Mouse (Mus musculus): Measurements from ENCODE around the gene Stk16.

Stk16 gene

GRCm38 (mm10) chr1:75243411-75243810, 32.8 kb downstream of the Stk16 start:
- no peak for DNase-seq

DNA sequence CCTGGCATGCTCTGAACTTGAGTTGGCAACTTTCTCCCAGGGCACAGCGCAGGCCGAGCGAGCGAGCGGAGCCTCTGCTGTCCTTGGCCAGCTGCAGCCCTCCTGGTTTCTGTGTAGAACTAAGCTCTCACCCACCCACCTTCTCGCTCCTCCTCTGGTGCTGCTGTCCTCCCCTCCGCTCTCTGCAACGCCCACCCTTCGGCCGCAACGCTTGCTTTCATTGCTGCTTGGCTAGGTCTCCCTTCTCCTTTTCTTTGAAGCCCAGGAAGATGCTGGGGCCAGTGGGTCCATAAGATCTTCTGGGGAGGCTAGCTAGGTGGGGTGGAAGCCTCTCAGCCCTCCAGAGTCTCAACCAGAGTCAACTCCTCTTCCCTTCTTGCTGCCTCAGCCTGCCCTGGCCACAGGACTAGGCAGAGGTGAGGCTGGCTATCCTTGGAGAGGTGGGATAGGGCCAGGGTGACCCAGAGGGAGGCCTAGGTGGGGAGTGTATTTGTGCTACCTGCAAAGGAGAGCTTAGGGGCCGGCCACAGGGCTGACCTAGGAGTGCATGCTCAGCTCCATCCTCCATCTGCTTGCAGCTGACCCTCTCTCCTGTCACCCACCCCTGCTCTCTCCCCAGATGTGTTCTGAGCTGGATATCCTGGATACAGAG, 33.7 kb downstream of the Stk16 start:
- DNase-seq: no peak

GRCm38 (mm10) chr1:75244836-75245235, 34.2 kb downstream of the Stk16 start:
- DNase-seq: peak; percentile 41

- DNase-seq: no peak
These were observed 36.7 kb downstream of the Stk16 start for GRCm38 (mm10) chr1:75247071-75247930.

- no peak for DNase-seq
These were observed 37.6 kb downstream of the Stk16 start for GRCm38 (mm10) chr1:75248041-75248772.

DNA sequence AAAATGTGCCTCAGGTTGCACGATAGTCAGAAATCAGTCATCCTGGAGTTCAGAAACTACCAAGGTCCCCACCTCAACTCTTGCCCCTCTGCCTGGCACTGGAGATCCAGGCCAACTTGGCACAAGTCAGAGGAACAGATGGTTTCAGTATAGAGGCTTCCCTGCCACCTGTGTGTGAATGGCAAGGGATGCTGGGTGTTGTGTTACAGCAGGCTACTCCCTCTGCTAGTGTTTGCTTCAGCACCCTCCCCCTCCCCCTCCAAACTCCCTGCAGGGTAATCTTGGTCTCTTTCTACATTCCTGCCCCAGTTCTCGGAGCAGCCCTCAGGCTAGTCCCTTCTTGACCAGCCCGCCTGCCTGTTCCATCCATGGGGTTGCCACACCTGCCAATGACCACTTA, 39.9 kb downstream of the Stk16 start:
- no peak for DNase-seq

DNA sequence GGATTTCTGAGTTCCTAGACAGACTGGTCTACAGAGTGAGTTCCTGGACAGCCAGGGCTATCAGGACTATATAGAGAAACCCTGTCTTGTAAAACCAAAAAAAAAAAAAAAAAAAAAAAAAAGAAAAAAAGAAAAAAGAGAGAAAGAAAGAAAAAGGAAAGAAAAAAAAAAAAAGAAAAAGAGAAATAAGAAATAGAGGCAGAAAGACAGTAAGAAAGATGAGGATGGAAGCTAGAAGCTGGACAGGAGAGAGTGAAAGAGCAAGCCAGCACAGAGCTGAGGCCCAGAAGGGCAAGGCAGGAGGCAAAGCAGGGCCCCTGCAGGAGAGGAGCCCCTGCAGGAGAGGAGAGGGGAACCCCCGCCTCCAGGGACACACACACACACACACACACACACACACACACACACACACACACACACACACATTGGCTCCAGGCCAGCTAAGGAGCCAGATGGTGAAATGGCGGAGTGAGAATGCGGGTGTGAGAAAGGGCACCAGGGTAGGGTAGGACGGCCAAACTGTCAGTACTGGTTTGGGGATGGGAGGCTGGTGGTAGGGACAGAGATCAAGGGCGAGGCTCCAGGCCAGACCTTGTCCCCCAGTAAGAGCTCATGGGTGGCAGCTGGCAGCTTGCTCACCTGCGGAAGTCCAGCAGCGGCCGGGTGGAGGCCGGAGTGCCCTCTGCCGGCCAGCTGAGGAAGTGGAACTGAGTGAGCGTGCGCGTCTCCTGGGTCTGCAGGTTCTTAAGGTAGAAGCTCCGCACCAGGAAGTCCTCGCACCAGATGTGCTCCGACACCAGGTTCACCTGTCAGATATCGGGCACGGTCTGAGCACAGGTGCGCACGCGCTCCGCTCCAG, 40.7 kb downstream of the Stk16 start:
- peak; percentile 87 for DNase-seq

DNA sequence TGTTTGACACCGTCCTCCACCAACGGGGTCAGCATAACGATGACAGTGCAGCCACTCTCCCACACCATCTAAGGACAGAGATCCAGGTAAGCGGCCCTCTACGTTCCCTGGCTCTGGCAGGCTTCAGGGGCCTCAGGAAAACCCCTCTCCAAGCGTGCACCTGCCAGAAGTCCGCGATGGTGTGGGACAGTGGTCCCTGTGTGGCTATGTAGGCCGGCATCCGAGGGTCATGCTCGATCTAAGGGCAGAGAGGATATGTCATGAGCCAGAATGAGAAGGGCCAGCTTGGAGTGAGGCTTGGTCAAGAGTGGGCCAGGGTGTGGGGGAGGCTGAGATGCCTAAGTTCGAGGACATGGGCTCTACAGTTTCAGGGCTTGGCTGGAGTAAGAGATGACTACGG, 41.7 kb downstream of the Stk16 start:
- no peak for DNase-seq

DNA sequence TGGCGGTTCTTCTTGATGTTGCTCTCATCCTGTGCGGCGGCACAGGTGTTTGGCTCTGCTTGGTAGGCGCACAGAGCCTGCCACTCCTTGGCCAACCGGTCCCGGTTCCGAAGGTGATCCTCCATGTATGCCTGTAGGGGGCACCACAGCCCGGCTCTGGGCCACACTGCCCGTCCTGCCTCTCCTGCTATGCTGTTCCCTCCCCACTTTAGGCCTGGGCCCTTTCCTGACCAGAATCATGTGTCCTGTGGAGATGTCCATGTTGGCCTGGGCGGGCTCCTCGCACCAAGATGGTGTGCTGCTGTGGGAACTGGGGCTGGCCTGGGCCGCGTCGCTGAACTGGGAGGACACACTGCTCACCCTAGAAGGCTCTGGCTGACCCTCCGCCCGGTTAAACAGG, 42.4 kb downstream of the Stk16 start:
- no peak for DNase-seq

- peak; percentile 85 for DNase-seq
These were observed 43.4 kb downstream of the Stk16 start for GRCm38 (mm10) chr1:75253849-75254624.

- no peak for DNase-seq
These were observed 44.0 kb downstream of the Stk16 start for GRCm38 (mm10) chr1:75254625-75255013.

- no peak for DNase-seq
These were observed 44.9 kb downstream of the Stk16 start for GRCm38 (mm10) chr1:75255516-75256046.

GRCm38 (mm10) chr1:75261278-75261677, 50.6 kb downstream of the Stk16 start:
- no peak for DNase-seq

DNA sequence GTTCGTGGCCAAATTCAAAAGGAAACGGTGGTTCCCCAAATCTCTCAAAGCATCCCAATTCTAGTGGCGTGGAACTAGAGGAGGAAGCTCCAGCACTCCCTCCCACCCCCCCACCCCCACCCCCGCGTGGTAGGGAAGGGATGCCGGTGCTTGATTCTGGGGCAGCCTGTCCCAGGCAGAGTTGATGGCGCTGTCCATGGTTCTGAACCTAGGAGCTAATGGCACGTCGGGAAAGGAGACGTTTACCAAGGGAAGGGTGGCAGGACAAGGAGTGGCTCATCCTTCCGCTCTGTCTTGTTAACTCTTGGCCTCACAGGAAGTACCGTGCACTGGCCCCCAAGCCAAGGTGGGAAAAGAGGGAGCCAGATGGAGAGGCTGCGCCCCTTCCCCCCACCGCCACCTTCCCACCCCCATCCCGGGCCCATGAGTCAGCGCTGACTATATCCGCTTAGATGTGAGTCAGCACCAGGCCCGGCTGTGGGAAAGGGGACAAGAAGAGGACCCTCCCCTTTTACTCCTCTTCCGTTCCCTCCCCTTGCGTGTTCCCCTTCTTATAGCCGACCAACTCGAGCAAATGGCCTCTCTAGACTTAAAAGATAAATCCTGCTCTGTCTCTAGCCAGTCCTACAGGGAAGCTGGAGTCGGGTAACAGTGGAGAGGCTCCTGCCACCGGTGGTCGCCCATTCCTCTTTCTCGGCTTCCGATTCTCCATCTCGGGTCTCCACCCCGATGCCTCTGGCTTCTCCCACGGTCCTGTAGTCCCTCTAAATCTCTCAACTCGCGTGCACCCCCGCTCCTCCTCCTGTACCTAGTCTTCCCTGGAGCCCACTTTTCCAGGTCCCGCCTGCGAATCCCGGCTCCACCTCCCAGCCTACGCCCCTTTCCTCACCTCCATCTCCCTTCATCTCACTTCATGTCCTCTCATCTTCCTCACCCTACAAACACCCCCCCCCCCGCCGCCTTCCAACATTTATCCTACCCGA, 52.6 kb downstream of the Stk16 start:
- peak; percentile 75 for DNase-seq

- DNase-seq: no peak
These were observed 53.6 kb downstream of the Stk16 start, which contains the start of gene Ptprn for GRCm38 (mm10) chr1:75264091-75264880. Gene Ptprn, minus strand, starts transcription at chr1:75264502.
